Mouse (Mus musculus) ES-Bruce4 (cell line): ENCODE results near the gene Dpep1.

Experiments
- CTCF ChIP-seq: IDR thresholded peaks from one replicate; pipeline ENCODE4 v1.8.1; 2011; ENCODE audit warnings: low read depth, low read length
- EP300 ChIP-seq: IDR thresholded peaks from 2 replicates; pipeline ENCODE4 v1.6.1; 2011; ENCODE audit warnings: low read depth, low read length; ENCODE audit not compliant: insufficient read depth
- POLR2A ChIP-seq: IDR thresholded peaks from one replicate; pipeline ENCODE4 v1.8.1; 2011; ENCODE audit warnings: low read length; ENCODE audit not compliant: insufficient read depth

GRCm38 (mm10) chr8:123155177-123155576, 30.9 kb upstream of the Dpep1 start:
- TF ChIP-seq CTCF (peak; percentile 24), POLR2A (no peak), EP300 (no peak)
